13 mouse cellular contexts compared by ENCODE assay signal in the genomic region with DNA sequence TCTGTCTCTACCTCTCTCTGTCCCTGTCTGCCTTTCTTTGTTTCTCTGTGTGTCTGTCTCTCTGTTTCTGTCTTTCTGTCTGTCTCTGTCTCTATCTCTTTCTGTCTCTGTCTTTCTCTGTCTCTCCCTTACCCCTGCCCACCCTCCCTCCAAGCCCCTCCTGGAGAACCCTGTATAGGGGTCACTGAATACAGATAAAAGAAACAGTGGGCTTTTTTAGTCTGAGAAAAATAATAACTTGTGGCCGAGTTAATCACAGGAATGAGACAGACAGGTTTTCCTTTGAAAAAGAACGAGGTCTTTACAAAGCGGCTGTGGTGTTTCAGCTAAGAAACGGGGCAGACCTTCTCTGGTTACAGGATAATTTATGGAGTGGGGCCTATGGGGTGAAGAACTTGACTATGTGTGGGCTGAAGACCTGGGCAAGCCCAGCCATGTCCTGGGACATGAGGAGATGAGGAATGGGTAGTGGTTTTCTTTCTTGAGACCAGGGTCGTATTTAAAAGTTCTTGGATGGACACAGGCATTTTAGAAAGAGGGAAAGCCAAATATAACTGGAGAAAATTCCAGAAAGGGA.
DNase-seq lines count a peak whose midpoint lies in the region; ATAC-seq and TF ChIP-seq lines count a peak whose summit lies in the region.
"Had no signal": no experiment of that assay in that cellular context is flagged by ENCODE, and none has a peak within 500 bp of the region (broad histone marks: within the 10 kb centered on the region; RNA-seq: fewer than 3 reads in every experiment).

No protein-coding gene starts in this region.

- H3K27ac ChIP-seq in forebrain, embryonic 12.5 days: no peak overlapping the region
- H3K27ac ChIP-seq in forebrain, embryonic 11.5 days (ENCODE audit: low read depth, low read length): no peak overlapping the region
- H3K27ac ChIP-seq in kidney, postnatal 0 days: peak overlapping the region; percentile 67
- H3K27ac ChIP-seq in embryonic facial prominence, embryonic 10.5 days (replicated peaks): peak overlapping the region; percentile 86
- peak overlapping the region; percentile 78 for H3K27ac ChIP-seq in limb, embryonic 14.5 days (replicated peaks; ENCODE audit: low read depth, low read length)
- H3K27ac ChIP-seq: hindbrain, postnatal 0 days; layer of hippocampus, adult 2 months had no signal

- WGBS in forebrain, embryonic 12.5 days: 18% methylated on average over 5 of the region's 5 CpGs
- 23% methylated on average over 5 of the region's 5 CpGs for WGBS in forebrain, embryonic 11.5 days
- WGBS in kidney, postnatal 0 days: 9% methylated on average over 5 of the region's 5 CpGs
- WGBS in embryonic facial prominence, embryonic 10.5 days: 27% methylated on average over 5 of the region's 5 CpGs
- WGBS in limb, embryonic 14.5 days: 10% methylated on average over 5 of the region's 5 CpGs

- no peaks in the 10 kb centered on the region for H3K36me3 ChIP-seq in forebrain, embryonic 12.5 days (replicated peaks)
- no peaks in the 10 kb centered on the region for H3K36me3 ChIP-seq in forebrain, embryonic 11.5 days (ENCODE audit: control insufficient read depth, insufficient read depth, low read length)
- H3K36me3 ChIP-seq in kidney, postnatal 0 days (ENCODE audit: insufficient read depth, low read length): no peaks in the 10 kb centered on the region
- H3K36me3 ChIP-seq in embryonic facial prominence, embryonic 10.5 days (replicated peaks): no peaks in the 10 kb centered on the region
- no peaks in the 10 kb centered on the region for H3K36me3 ChIP-seq in limb, embryonic 14.5 days (ENCODE audit: control insufficient read depth, insufficient read depth, low read length)

- no peak for ATAC-seq in forebrain, embryonic 12.5 days (ENCODE audit: low FRiP score)
- no peak for ATAC-seq in forebrain, embryonic 11.5 days (replicated peaks; ENCODE audit: low FRiP score)
- peak; percentile 69; the same call in 1 of the 2 replicates for ATAC-seq in kidney, postnatal 0 days (replicated peaks; ENCODE audit: low FRiP score, low read depth)
- no peak for ATAC-seq in limb, embryonic 14.5 days (ENCODE audit: low FRiP score, low read depth)

- H3K4me2 ChIP-seq in forebrain, embryonic 12.5 days: no peak overlapping the region
- no peak overlapping the region for H3K4me2 ChIP-seq in forebrain, embryonic 11.5 days (ENCODE audit: low read depth, low read length, severe bottlenecking)
- no peak overlapping the region for H3K4me2 ChIP-seq in kidney, postnatal 0 days (ENCODE audit: low read length)
- no peak overlapping the region for H3K4me2 ChIP-seq in limb, embryonic 14.5 days (replicated peaks; ENCODE audit: low read depth, low read length, severe bottlenecking)

- TF ChIP-seq POLR2A in limb, embryonic 14.5 days (IDR thresholded peaks at IDR 0.05; ENCODE audit: borderline replicate concordance, extremely low read depth, insufficient read depth, insufficient read length): no peak

- no peak for TF ChIP-seq CTCF in kidney, postnatal 0 days (IDR thresholded peaks at IDR 0.05; ENCODE audit: low read depth)

- DNase-seq in forebrain, embryonic 11.5 days (ENCODE audit: low spot score): no peak
- peak; percentile 92 for DNase-seq in kidney, postnatal 0 days (ENCODE audit: low spot score)
- DNase-seq in kidney, postnatal 14 days: no peak
- DNase-seq in embryonic facial prominence, embryonic 10.5 days (ENCODE audit: low spot score): no peak
- DNase-seq in limb, embryonic 14.5 days (ENCODE audit: low spot score): no peak
- DNase-seq in T-cell, adult 2 months (ENCODE audit: low spot score): no peak
- DNase-seq in gastrocnemius, postnatal 36 days: no peak
- DNase-seq: cerebellum, postnatal 14 days; lung, postnatal 36 days; right cerebral cortex, adult 18-20 months had no signal

- 0 out of 2 replicates have a peak overlapping the region, but pooled peaks have one; percentile 0 for H3K9ac ChIP-seq in forebrain, embryonic 12.5 days
- no peak overlapping the region for H3K9ac ChIP-seq in forebrain, embryonic 11.5 days (ENCODE audit: low read length)
- H3K9ac ChIP-seq in kidney, postnatal 0 days (ENCODE audit: low read depth, low read length): no peak overlapping the region
- no peak overlapping the region for H3K9ac ChIP-seq in limb, embryonic 14.5 days (ENCODE audit: low read depth, low read length, severe bottlenecking)

- no peaks in the 10 kb centered on the region for H3K27me3 ChIP-seq in forebrain, embryonic 12.5 days
- H3K27me3 ChIP-seq in forebrain, embryonic 11.5 days (ENCODE audit: control insufficient read depth, insufficient read depth, low read length): no peaks in the 10 kb centered on the region
- H3K27me3 ChIP-seq in kidney, postnatal 0 days (ENCODE audit: insufficient read depth, low read length): no peaks in the 10 kb centered on the region
- no peaks in the 10 kb centered on the region for H3K27me3 ChIP-seq in embryonic facial prominence, embryonic 10.5 days (replicated peaks; ENCODE audit: low read depth, poor library complexity, severe bottlenecking)
- H3K27me3 ChIP-seq in limb, embryonic 14.5 days (ENCODE audit: control insufficient read depth, insufficient read depth, low read length): no peaks in the 10 kb centered on the region

- intact Hi-C loops in gastrocnemius, postnatal 36 days (cut with DNase I): no loop called here

- H3K4me3 ChIP-seq in forebrain, embryonic 12.5 days (replicated peaks): no peak overlapping the region
- no peak overlapping the region for H3K4me3 ChIP-seq in forebrain, embryonic 11.5 days (ENCODE audit: low read depth, low read length)
- no peak overlapping the region for H3K4me3 ChIP-seq in kidney, postnatal 0 days (replicated peaks; ENCODE audit: low read depth, low read length)
- no peak overlapping the region for H3K4me3 ChIP-seq in embryonic facial prominence, embryonic 10.5 days
- H3K4me3 ChIP-seq in limb, embryonic 14.5 days (replicated peaks; ENCODE audit: low read length): no peak overlapping the region
- H3K4me3 ChIP-seq: layer of hippocampus, adult 2 months had no signal

- no peaks in the 10 kb centered on the region for H3K9me3 ChIP-seq in forebrain, embryonic 12.5 days
- no peaks in the 10 kb centered on the region for H3K9me3 ChIP-seq in forebrain, embryonic 11.5 days (ENCODE audit: control insufficient read depth, low read length)
- no peaks in the 10 kb centered on the region for H3K9me3 ChIP-seq in kidney, postnatal 0 days (replicated peaks; ENCODE audit: low read length)
- H3K9me3 ChIP-seq in embryonic facial prominence, embryonic 10.5 days: no peaks in the 10 kb centered on the region
- no peaks in the 10 kb centered on the region for H3K9me3 ChIP-seq in limb, embryonic 14.5 days (ENCODE audit: control insufficient read depth, low read length)

- H3K4me1 ChIP-seq in forebrain, embryonic 12.5 days: peaks cover 24% of the 10 kb centered on the region
- H3K4me1 ChIP-seq in forebrain, embryonic 11.5 days (replicated peaks; ENCODE audit: control insufficient read depth, insufficient read depth, low read length): peaks cover 5% of the 10 kb centered on the region; the same call in 1 of the 2 replicates
- no peaks in the 10 kb centered on the region; the same call in 1 of the 2 replicates for H3K4me1 ChIP-seq in kidney, postnatal 0 days (replicated peaks; ENCODE audit: insufficient read depth, low read length)
- peaks cover 47% of the 10 kb centered on the region for H3K4me1 ChIP-seq in embryonic facial prominence, embryonic 10.5 days
- H3K4me1 ChIP-seq in limb, embryonic 14.5 days (ENCODE audit: control insufficient read depth, insufficient read depth, low read length): peaks cover 13% of the 10 kb centered on the region

Comparison
In these comparisons a context has a peak if more than half of its experiments do, and no peak if none do; other contexts are left out.
1. H3K27ac ChIP-seq: peak in kidney, postnatal 0 days (single experiment), embryonic facial prominence, embryonic 10.5 days (single experiment) and limb, embryonic 14.5 days (single experiment); none in forebrain, embryonic 12.5 days (single experiment) and forebrain, embryonic 11.5 days (single experiment).